Mouse (Mus musculus) CD4-positive helper T cell, adult 2 months (primary cell): ENCODE data around the gene Rasl11b.

Experiments used
- DNase-seq: peaks from one replicate; pipeline ENCODE4 v3.0.0-alpha.2; 2012; ENCODE audit warnings: low read depth, missing footprints, low spot score

The Rasl11b gene

DNA sequence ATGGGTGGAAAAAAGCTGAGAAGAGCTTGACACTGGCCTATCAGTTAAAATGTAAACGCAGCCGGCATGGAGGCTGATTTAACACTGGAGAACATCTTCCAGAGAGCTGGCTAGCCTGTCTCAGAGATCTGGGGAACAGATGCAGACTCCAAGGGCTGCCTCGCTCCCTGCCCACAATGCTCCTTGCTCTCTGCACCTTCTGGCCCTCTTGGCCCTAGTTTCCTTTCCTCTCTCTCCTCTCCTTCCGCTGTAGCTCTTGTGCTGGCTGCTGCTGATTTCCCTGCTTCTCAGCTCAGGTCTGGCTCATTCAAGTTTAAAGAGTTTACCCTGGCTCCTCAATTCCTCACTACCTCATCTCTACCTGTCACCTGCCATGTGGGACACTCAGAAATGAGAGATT, 14.6 kb downstream of the Rasl11b start:
- DNase-seq: no peak

DNA sequence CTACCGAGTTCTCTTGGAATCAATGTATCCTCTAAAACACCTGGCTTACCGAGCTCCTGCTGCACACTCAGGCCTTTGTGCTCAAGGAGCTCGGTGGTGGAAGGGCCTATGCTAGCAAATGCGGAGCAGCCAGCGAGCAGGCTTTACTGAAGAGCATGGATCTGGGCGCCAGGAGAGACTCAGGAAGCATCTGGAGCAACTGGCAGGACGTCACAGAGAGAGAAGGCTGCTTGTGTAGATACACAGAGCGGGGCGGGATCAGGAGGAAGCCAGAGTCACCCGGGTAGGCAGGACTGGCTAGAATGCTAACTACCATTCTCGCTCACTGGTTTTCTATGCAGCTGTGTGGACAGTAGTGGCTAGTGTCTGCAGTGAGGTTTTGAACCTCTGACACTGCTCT, 16.3 kb downstream of the Rasl11b start:
- no peak for DNase-seq

DNA sequence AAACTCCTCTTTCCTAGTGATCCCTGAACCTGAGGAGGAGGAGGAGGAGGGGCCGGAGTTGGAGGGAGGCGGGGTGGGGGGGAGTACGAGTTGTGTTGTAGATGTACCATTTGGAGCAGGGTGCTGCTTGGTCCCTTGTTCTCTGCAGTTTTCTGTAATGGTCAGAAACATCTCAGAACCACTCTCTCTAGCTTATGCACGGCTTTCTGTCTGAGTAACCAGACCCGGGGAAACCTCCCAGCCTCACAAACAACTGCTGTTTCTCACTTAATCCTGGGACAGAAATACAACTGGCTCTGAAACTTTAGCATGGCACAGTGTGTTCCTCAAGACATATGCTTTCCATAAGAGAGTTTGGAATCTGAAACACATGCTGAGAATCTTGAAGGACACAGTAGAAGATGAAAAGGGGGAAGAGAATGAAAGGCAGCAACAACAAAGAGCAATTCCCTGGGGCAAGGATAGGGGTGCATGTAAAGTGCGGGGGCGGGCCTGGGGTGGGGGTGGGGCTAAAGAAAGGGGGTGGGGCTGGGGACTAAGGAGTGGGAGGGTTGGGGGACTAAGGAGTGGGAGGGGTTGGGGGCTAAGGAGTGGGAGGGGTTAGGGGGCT, 19.5 kb downstream of the Rasl11b start:
- no peak for DNase-seq

DNA sequence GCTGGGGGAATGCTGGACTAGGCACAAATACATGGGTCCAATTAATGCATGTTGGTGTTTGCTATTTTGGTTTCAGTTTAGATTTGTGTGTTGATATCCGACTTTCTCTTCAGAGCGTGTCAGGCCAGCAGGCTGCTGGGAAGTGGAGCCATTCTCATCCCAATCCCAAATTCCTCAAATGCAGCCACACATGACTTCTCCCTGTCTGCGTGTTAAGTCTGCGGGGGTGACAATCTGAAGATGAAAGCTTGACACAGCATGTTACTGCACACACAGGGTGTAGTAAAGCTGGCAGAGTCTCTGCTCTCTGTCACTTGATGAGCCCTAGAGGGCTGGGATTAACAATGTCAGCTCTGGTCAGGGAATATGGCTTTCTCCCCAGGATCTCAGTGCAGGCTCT, 20.0 kb downstream of the Rasl11b start:
- no peak for DNase-seq

DNA sequence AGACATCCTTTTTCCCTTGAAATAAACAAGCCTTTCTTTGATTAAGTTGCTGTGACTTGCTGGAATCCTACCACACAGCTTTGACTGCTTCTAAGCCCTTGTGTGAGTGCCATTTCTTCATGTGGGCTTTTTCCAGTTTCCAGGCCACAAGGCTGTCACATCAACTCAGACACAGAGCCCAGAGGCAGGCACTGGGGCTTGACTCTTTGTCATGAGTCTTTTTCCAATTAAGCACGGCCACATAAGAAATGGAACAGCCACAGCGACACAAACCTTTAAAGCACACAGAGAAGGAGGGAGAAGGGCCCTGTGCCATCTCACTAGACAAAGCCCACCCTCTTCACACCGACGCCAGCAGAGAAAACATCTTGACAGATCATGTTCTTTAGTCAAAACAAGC, 23.4 kb downstream of the Rasl11b start:
- no peak for DNase-seq

DNA sequence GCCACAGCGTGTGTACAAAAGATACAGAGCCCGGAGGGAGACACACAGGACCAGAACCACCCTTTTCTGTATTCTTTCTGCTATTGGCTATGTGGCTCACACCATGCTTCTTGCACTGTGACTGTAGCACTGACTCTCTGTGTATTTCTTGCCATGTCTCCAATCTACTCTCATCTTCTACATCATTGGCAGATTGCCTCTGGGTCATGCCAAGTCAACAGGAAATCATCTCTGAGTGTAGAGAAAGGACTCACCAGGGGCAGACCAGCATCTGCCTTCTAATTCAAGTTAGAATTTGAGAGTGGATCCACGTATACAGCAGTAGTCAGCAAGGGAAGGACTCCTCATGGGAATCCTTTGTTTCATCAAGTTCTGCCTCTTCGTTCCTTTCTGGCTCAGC, 27.5 kb downstream of the Rasl11b start:
- no peak for DNase-seq

DNA sequence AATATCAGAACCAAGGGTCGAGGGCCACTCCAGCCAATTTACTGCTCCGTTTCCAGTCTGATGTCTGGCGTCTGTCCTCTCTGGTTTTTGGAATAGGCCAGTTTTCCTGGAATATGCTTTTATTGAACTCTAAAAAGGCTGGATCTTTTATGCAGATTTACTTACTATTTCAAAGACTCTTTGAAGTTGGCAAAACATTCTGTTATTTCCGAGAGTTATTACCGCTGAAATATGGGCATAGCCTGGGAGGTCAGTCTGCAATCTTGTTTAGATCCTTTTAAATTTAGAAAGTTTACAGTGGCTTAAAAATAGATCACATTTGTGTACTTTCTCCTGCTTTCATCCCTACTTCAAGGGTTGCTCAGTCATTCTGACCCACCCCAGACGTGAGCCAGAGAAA, 29.4 kb downstream of the Rasl11b start:
- DNase-seq: no peak

DNA sequence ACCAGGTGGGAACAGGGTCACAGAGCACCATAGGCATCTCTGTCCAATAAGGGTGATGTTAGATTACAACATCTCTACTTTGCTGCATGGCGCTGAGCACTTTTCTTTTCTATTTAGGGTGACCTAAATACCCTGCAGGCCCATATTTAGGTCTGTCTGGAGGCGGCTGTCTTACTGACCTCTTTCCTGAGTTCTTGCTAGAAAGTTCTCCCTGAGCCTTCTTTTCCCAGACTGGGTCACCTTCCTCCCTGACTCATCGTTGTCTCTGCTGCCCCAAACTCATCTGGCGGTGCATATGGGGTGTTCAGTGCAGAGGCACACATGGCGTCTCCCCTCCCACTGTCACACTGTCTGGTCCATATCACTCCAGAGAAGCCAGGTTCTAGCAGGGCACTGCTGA, 31.1 kb downstream of the Rasl11b start:
- DNase-seq: no peak

DNA sequence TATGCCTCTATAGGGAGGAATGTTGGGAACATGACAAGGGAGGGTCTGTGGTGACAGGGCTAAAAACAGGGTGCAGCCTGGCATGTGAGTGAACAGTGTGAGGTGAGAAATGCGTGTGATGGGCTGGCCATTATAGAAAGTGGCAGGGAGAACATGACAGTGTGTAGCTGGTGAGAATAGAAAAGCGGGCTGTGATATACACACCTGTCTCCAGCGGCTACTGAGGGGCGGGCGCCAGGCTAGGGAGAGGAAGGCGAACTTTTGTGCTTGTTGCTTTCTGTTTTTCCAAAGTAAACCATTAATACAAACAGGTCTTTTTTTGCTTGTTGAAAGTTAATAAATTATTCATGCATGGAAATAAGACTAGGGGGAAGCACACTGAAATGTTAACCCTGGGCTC, 32.3 kb downstream of the Rasl11b start:
- DNase-seq: no peak

DNA sequence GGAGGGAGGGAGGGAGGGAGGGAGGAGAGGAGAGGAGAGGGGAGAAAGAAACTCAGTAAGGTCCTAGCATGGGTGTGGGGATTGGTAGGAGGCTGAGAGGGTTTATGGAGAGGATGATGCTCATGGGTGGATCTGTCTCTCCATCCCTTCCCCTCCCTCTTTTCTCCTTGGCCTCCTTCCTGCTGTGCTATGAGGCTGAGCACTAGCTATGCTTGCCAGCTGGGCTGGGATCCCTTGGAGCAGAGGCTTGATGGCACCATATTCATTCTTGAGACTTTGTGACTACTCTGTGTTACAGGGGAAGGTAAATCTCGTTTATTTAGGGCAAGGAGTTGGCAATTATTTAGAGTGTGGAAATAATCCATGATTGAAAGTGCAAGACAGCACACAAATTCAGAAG, 33.9 kb downstream of the Rasl11b start:
- no peak for DNase-seq

DNA sequence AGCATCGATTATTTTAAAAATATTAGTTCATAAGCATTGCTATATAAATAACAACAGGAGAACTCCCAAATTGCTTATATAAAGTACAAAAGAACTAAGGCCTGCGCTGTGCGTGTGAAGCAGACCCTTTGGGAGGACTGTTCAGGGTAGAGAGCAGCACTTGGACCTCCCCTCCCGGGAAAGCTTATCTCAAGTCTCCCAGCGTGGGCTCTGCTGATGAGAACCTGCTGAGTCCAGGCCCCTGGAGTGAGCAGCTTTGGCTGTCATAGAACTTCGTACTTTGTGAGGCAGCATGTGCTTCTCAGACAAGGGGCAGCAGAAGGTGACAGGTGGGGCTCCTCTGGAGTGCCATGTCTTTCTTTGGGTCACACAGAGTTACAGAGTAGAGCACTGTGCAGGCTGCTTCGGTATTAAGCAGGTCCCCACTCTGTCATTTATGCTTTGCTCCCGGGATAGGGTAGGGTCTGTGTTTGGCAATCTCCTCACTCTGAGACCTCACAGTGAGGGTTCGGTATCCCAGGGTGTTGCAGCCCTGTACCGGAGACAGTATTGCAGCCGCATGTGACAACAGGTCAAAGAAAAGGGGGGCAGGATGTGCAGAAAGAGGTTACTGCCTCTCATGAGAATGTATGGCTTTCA, 34.8 kb downstream of the Rasl11b start:
- no peak for DNase-seq

DNA sequence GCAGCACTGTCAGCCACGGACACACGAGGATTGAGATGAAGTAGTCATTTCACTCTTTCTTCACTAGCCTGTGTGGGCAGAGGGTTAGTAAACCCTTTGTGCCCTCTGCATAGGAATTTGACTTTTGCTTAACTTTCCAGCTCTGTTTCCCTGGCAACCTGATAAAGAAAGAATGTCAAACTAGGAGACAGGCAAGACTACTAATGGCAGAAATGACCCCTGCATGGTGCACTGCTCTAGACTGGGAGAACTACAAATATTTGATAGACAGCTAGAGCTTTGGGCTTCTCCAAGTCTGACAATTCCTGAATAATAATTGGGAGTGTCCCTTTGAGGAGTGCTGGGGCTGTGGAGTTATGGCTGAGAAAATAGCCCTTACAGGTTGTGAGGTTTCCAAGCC, 35.4 kb downstream of the Rasl11b start:
- DNase-seq: no peak

DNA sequence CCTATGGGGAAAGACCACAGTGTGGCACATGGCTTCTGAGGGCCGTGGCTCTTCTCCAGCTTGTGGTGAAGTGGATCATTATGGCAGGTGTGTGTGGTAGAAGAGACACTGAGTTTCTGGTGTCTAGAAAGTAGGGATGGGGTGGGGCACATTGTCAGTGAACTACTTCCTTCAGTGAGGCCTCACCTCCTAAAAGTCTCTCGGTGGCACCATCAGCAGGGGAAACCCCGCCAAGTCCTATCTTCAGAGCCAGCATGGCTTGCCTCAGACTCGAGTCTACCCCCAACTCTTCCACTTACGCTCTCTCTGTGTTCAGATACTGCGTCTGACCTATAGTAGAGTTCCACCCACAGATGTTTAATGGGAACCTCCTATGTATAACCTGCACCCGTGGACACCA, 38.7 kb downstream of the Rasl11b start:
- DNase-seq: peak; percentile 5

DNA sequence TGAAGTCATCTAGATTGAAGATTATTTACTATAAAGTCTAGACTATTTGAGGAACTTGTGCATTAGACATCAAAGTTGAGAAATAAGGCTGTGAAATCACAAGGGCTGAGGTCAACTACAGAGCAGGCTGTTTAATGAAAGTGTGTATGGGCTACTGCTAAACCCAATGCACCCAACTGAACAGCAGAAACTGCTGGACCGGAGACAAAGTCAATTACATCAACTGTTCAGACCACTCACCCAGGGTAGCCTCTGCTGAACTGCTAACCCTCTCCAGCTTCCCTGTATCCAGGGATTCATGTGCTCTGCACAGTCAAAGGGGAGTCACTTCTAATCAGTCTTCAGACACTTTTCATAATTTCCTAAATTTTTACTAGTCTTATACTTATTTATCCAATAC, 44.3 kb downstream of the Rasl11b start:
- DNase-seq: no peak

DNA sequence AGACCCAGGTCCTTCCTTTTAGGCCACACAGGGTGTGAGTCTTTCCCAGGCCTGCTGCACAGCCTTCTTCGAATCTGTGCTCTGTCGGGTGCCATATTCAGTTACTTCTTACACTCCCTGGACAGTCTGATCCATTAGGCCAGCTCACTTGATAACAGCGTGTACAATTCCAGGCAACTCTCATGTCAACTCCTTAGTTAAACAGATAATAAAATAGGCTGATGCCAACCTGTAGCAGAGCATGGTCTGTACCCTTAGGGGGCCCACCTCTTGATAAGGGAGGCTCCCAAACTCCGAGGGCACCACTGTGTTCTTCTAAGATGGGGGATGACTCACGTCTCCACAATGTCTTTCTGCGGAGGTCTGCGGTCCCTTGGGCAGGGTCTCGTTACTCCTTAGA, 45.2 kb downstream of the Rasl11b start:
- no peak for DNase-seq

DNA sequence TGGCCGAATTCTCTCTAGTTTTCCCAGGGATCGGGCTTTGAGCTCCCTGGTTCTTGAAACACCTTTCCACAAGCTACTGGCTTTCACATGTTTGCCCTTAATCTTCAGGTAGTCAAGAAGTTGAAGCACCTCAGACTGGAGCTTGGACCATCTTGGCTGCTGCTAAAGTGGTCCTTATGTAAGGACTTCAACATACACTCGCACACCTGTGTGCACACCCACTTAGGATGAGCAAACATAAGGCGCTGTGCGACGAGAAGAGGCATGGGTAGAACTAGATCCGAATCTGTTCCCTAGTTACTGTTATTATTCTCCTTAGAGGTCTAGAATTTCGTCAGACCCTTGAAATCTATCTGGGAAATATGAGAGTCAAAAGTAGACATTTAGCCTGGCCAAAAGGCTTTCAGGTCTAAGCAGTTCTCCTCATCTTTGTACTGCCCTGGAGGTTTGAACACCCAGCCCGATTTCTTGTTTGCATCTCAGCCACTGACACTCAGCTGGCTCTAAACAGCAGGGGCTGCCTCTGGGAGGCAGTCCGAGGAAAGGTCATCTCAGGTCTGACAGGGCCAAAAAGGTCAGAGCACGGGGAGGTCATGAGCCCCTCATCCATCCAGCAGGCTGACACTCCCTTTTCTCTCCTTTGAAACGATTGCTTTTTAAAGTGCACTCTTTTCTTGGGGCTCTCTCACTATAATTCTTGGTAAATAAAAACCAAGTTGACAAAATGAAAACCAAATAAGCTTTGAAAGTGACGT, 46.0 kb downstream of the Rasl11b start:
- no peak for DNase-seq

DNA sequence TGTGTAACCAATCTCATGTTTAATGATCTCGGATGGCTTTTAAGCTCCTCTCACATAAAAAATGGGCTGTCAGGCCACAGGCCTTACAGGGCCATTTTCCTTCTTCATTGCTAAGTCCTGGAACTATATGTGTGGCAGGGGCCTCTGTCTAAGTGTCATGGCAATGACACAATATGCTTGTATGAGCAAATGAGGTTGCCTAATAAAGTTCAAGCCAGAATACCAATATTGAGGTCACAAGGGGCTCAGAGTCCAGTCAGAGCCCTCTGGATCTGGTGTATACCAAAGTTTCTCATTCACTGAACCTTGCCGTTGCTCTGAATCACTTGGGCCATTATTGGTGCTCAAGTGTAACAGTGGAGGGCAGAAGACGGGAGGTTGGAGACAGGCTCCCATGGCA, 47.6 kb downstream of the Rasl11b start:
- DNase-seq: no peak

DNA sequence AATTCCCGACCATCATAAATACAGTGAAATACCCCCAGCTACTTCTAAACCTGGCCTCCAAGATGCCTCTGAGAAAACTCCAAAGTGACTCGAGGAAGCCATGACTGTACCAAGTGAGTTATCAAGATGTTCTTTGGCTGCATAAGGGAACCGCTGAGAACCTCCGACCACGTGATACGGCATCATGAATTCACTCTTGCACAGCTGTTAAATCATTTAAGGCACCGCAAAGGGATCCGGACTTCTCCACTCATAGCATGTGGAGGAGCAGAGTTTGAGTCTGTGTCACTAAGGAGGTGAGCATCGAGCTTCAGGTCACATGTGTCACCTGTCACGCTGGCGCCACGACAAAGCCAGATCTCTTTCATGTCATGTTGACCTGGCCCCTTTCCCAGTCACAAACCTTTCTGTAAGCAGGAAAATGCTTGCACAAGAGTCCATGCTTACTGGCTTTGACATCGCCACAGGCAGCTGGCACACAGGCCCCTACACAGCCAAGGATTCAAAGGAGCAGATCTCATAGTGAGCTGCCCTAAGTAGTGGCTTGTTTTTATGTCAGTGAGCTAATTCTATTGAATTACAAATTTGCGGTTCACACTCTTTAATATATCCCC, 49.4 kb downstream of the Rasl11b start:
- no peak for DNase-seq

DNA sequence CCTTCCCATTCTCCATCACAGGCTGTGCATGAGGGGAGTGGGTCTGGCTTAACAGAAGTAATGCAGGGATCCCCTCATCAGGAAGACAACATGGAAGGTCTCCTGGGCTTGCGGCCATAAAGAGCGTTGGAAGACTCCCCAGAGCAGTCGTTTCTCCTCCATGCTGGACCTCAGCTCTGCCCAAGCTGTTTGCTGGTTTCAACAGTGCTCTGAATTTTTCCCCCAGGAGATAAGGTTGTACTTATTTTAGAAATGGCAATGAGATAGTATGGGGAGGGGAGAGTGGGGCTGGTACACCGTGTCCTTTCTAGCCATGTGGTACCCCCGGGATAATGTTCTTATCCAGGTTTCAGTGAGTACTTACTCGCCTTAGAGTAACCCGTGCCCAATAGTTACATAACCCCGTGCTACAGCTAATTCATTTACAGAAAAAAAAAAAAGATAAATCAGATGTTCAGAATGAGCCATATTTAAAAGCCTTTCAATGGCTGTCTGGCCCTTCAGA, 50.6 kb downstream of the Rasl11b start:
- DNase-seq: no peak

DNA sequence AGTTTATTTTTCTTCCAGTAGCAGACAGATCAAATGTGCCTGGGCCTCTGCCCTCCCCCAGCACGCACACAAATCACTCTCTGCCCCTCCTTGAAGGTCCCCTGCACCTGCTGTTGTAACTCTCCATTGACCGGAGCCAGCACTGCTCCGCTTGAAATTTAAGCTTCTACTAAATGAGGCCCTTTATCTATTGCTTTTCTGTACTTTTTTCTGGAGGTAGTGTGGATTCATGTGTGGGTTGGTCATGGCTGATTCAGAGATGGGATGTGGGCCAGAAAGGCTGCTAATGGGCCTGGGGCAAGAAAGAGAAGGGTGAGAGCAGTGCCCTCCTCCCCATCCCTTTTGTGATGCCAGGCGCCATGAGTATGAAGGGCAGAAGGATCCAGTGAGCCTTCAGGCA, 51.4 kb downstream of the Rasl11b start:
- no peak for DNase-seq

DNA sequence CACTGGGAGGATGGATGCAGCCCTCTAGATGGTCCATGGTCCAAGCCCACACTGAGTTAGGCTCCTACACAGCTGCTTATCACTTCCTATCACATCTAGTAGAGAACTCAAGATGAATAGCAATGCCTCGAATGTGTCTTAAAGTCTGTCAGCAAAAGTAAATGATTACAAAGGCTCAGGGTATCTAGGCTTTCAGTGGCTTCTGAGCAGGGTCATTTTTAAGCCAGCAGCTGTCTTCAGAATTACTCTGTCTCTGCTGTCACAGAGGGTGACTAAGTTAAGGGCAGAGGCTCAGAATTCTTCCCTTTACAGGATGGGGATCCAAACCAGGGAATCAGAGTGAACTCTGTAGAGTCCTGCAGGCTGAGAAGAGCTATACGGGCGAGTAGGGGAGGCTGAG, 51.9 kb downstream of the Rasl11b start:
- no peak for DNase-seq
